Mouse (Mus musculus) heart, adult 2 months (tissue): ENCODE results near the gene Plce1.

ENCODE experiments used
- CTCF ChIP-seq: fragments of 200-600 bp; IDR thresholded peaks from 2 replicates; pipeline ENCODE4 v1.8.1; 2022; ENCODE audit warnings: antibody characterized with exemption, mild to moderate bottlenecking, moderate library complexity
- EP300 ChIP-seq: fragments of 200-500 bp; IDR thresholded peaks from 2 replicates; pipeline ENCODE4 v1.6.1; 2011; ENCODE audit warnings: low read depth, low read length, control low read depth; ENCODE audit not compliant: insufficient read depth
- POLR2A ChIP-seq: fragments of 200-500 bp; IDR thresholded peaks from 2 replicates; pipeline ENCODE4 v1.6.1; 2011; ENCODE audit warnings: mild to moderate bottlenecking, low read depth, low read length, control low read depth; ENCODE audit not compliant: insufficient read depth

GRCm38 (mm10) chr19:38633306-38633705 is 152.4 kb downstream of the Plce1 start:
- no peak for TF ChIP-seq EP300
- no peak for TF ChIP-seq CTCF
- no peak for TF ChIP-seq POLR2A
